Mouse (Mus musculus) kidney, embryonic 15.5 days (tissue): ENCODE results near the gene Zfp771. TPM values are rescaled to one million over a fixed set of nuclear protein-coding genes. Genes with fewer than 3 reads are reported as not detected.
A peak's percentile ranks its signal among the peaks of the same experiment; 100 is the strongest.

Experiments
- ATAC-seq: fragments of 200-750 bp; cut with Nextera tagmentation; replicated peaks from 2 replicates; pipeline ENCODE4 v1.8.0; 2017; ENCODE audit warnings: moderate TSS enrichment; ENCODE audit not compliant: low FRiP score
- H3K27ac ChIP-seq: fragments of 300-500 bp; sonication (generic); 2 replicates; pipeline ENCODE4 v1.5.1; 2015; ENCODE audit warnings: mild to moderate bottlenecking, inconsistent platforms
- H3K27me3 ChIP-seq: fragments of 300-500 bp; sonication (generic); 2 replicates; pipeline ENCODE4 v1.6.1; 2015; ENCODE audit warnings: inconsistent platforms
- H3K36me3 ChIP-seq: fragments of 300-500 bp; sonication (generic); 2 replicates; pipeline ENCODE4 v1.6.1; 2015; ENCODE audit warnings: inconsistent platforms
- H3K4me1 ChIP-seq: fragments of 300-500 bp; sonication (generic); 2 replicates; pipeline ENCODE4 v1.6.1; 2015; ENCODE audit warnings: inconsistent platforms
- H3K4me2 ChIP-seq: fragments of 300-500 bp; sonication (generic); 2 replicates; pipeline ENCODE4 v1.6.1; 2015; ENCODE audit warnings: moderate library complexity, mild to moderate bottlenecking, inconsistent platforms
- H3K4me3 ChIP-seq: fragments of 300-500 bp; sonication (generic); replicated peaks from 2 replicates; pipeline ENCODE4 v1.5.1; 2015; ENCODE audit warnings: mild to moderate bottlenecking, inconsistent platforms
- H3K9ac ChIP-seq: fragments of 300-500 bp; sonication (generic); 2 replicates; pipeline ENCODE4 v1.6.1; 2015; ENCODE audit warnings: mild to moderate bottlenecking, inconsistent platforms
- H3K9me3 ChIP-seq: fragments of 300-500 bp; sonication (generic); replicated peaks from 2 replicates; pipeline ENCODE4 v1.6.1; 2016; ENCODE audit warnings: inconsistent platforms
- WGBS: fragments of 180-500 bp; shearing (Covaris S2); methylation state at CpG from one replicate; pipeline ENCODE4 v1.1.7; 2015; ENCODE audit warnings: mixed read lengths; 5-methylcytosine and 5-hydroxymethylcytosine counted together
- polyA plus RNA-seq: library from polyadenylated mRNA; unstranded; fragments of >200 nt; fragmentation: Nextera tagmentation; extraction: Ambion mirVana; gene quantifications from 2 replicates; pipeline ENCODE4 v1.2.1, GENCODE M21; 2015

Gene Zfp771
- polyA plus RNA-seq, 1 experiment from 2014 or later: 62.3 TPM

DNA sequence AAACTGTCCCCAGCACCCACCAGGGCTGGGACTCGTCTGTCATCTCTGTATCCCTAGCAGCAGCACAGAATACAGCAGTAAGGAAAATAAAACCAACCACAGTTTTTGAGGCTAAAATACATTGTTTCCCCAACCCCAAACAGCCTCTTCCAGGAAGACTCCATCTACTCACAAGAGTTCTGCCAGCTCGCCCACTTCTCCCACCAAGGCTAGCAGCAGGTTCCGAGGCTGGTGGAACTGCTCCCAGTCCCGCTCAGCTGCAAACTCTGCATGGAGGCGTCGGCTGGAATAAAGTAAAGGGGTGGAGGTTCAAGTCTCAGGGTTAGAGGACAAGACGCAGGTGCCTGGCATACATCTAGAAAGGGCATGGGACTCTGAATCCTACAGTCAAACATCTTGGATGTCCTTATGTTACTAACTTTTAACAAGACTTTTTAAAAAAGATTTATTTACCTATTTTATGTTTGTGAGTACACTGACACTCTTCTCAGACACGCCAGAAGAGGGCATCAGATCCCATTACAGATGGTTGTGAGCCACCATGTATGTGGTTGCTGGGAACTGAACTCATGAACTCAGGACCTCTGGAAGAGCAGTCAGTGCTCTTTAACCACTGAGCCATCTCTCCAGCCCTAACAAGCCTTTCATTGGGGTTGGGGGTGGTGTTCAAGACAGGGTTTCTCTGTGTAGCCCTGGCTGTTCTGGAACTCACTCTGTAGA, 15.3 kb downstream of the Zfp771 start:
- H3K9me3 ChIP-seq: no peaks in the 10 kb centered on the region
- H3K27ac ChIP-seq: no peak overlapping the region
- H3K27me3 ChIP-seq: no peaks in the 10 kb centered on the region
- 72% methylated on average over 8 of the region's 8 CpGs for WGBS
- peak overlapping the region; percentile 71; the same call in 1 of the 2 replicates for H3K9ac ChIP-seq
- H3K4me3 ChIP-seq: peak overlapping the region; percentile 71
- peaks cover 31% of the 10 kb centered on the region for H3K36me3 ChIP-seq
- peaks cover 34% of the 10 kb centered on the region for H3K4me1 ChIP-seq
- no peak for ATAC-seq
- peak overlapping the region; percentile 81 for H3K4me2 ChIP-seq

DNA sequence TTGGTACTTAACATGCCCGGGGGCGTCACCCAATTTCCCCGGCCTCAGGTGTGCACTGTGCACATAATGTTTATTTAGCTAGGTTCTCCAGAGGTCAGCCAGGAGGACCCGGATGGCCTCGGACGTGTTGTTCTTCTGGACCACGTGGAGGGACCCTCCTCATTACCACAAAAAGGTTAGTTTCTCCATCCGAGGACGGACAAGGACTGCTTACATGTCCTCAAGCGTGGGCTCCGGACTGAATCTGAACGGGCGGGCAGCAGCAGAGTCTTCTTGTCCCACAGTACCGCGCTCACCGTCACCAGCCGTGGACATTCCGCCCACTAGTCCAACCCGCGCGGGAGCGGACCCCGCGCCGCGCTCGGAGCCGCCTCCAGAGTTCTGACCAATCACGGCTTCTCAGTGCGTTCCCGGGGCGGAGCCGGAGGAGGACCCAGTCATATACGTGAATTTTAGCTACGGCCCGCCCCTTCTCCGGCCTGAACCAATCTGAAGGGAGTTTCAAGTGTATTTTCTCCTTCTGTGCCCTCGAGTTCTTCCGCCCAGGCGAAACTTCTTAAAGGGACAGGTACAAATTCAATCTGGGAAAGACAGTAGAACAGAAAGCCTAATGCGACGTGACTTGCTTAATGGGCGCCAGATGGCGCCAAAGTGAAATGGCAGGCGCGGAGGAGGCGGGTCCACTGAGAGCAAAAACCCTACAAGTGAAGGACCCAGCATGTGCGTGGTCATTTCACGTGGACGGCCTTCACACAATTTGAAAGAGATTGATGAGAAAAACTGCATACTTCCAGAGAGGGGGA, 16.4 kb downstream of the Zfp771 start, which contains the start of gene Dctpp1:
Gene Dctpp1 (minus strand): TSS at position 401 of the 803 bp plus-strand sequence.
- peaks cover 30% of the 10 kb centered on the region for H3K36me3 ChIP-seq
- peak; percentile 97 for ATAC-seq

GRCm38 (mm10) chr7:127262218-127262961, 18.3 kb downstream of the Zfp771 start:
- ATAC-seq: no peak

More for the DNA sequence above, 16.4 kb downstream of the Zfp771 start, which contains the start of gene Dctpp1:
- H3K9me3 ChIP-seq: no peaks in the 10 kb centered on the region
- peak within 1 kb of the TSS; percentile 71 for H3K9ac ChIP-seq
- under 1% methylated on average over 50 of the region's 50 CpGs for WGBS
- H3K4me3 ChIP-seq: peak within 1 kb of the TSS; percentile 71
- peaks cover 22% of the 10 kb centered on the region for H3K4me1 ChIP-seq
- no peaks in the 10 kb centered on the region for H3K27me3 ChIP-seq
- H3K4me2 ChIP-seq: peak within 1 kb of the TSS; percentile 81
- H3K27ac ChIP-seq: peak within 1 kb of the TSS; percentile 48; the same call in 1 of the 2 replicates

GRCm38 (mm10) chr7:127263526-127263925, 19.5 kb downstream of the Zfp771 start:
- no peak overlapping the region for H3K4me2 ChIP-seq
- no peak for ATAC-seq
- 92% methylated on average over 3 of the region's 3 CpGs for WGBS
- no peaks in the 10 kb centered on the region for H3K27me3 ChIP-seq
- no peak overlapping the region for H3K9ac ChIP-seq
- H3K36me3 ChIP-seq: peaks cover 7% of the 10 kb centered on the region
- peaks cover 22% of the 10 kb centered on the region for H3K4me1 ChIP-seq
- no peaks in the 10 kb centered on the region for H3K9me3 ChIP-seq
- no peak overlapping the region for H3K27ac ChIP-seq
- H3K4me3 ChIP-seq: no peak overlapping the region

More at GRCm38 (mm10) chr7:127262218-127262961, 18.3 kb downstream of the Zfp771 start:
- H3K27ac ChIP-seq: no peak overlapping the region
- H3K9ac ChIP-seq: no peak overlapping the region
- H3K4me3 ChIP-seq: no peak overlapping the region
- no peaks in the 10 kb centered on the region for H3K27me3 ChIP-seq
- peaks cover 22% of the 10 kb centered on the region for H3K4me1 ChIP-seq
- WGBS: 81% methylated on average over 10 of the region's 10 CpGs
- peaks cover 12% of the 10 kb centered on the region for H3K36me3 ChIP-seq
- H3K9me3 ChIP-seq: no peaks in the 10 kb centered on the region
- no peak overlapping the region for H3K4me2 ChIP-seq

- 86% methylated on average over 2 of the region's 2 CpGs for WGBS
- Histone ChIP-seq H3K4me3 (no peak overlapping the region), H3K36me3 (peaks cover 42% of the 10 kb centered on the region)
These were observed 26.2 kb downstream of the Zfp771 start for GRCm38 (mm10) chr7:127270256-127270655.

DNA sequence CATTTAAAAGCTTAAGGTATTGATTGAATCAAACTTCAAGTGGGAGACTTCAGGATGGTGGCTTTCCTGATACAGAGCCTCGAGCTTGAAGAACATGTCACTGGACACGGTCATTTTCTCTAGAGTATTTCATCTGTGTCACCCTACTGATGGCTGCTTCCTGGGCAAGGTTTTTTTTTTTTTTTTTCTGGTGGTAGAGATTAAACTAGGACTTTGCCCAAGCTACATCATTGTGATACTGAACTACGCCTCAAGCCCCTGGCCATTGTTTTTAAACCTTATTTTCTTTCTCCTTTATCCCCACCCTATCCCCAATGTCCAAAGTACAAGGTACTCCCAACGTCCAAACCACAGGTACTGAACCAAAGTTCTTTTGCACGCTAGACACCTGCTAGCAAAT, 26.6 kb downstream of the Zfp771 start:
- no peak for ATAC-seq
- Histone ChIP-seq H3K27me3 (no peaks in the 10 kb centered on the region), H3K27ac (no peak overlapping the region), H3K4me3 (no peak overlapping the region), H3K4me1 (peaks cover 19% of the 10 kb centered on the region), H3K4me2 (peak overlapping the region; percentile 24; the same call in 1 of the 2 replicates), H3K9ac (no peak overlapping the region), H3K9me3 (no peaks in the 10 kb centered on the region), H3K36me3 (peaks cover 42% of the 10 kb centered on the region)
- 86% methylated on average over 5 of the region's 5 CpGs for WGBS

More at GRCm38 (mm10) chr7:127270256-127270655, 26.2 kb downstream of the Zfp771 start:
- H3K9me3 ChIP-seq: no peaks in the 10 kb centered on the region
- H3K4me2 ChIP-seq: no peak overlapping the region
- H3K4me1 ChIP-seq: peaks cover 19% of the 10 kb centered on the region
- H3K9ac ChIP-seq: no peak overlapping the region
- ATAC-seq: no peak
- H3K27me3 ChIP-seq: no peaks in the 10 kb centered on the region
- H3K27ac ChIP-seq: no peak overlapping the region

DNA sequence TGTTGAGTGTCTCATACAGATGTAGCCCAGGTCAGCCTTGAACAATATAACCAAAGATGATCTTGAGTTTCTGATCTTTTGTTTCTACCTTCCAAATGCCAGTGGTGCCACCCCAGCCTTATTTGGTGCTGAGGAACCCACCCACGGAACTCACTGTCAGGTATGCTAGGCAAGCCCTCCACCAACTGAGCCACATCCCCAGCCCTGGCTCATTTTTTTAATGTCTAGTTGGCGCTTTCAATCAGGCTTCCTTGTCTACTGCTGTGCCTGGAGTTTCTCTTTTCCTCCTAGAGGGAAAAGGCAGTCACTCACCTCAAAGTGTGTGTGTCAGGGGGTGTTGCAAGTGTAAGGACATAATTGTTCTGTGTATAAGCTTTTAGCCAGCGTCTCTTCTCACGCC, 27.0 kb downstream of the Zfp771 start:
- no peaks in the 10 kb centered on the region for H3K27me3 ChIP-seq
- 93% methylated on average over 4 of the region's 4 CpGs for WGBS
- H3K9me3 ChIP-seq: no peaks in the 10 kb centered on the region
- H3K9ac ChIP-seq: no peak overlapping the region
- no peak for ATAC-seq
- peaks cover 20% of the 10 kb centered on the region for H3K4me1 ChIP-seq
- H3K36me3 ChIP-seq: peaks cover 42% of the 10 kb centered on the region
- no peak overlapping the region for H3K4me3 ChIP-seq
- H3K4me2 ChIP-seq: peak overlapping the region; percentile 24
- H3K27ac ChIP-seq: no peak overlapping the region

DNA sequence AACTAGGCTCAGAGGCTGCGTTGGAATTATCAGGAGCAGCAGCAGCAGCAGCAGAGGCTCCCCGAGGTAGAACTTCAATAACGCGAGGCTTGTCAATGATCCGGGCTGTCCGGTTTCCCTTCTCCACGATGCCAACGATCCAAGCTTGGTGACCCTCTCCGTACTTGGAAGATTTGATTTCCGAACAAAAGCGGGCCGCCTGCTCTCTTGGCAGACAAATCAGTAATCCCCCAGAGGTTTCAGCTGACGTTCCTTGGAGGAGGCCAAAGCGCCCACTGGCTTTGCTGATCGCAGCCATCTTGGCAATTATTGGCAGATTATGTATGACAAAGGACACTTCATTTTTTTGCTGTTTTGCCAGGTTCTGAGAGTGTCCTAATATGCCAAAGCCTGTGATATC, 28.5 kb downstream of the Zfp771 start:
- H3K9ac ChIP-seq: no peak overlapping the region
- peaks cover 42% of the 10 kb centered on the region for H3K36me3 ChIP-seq
- WGBS: 96% methylated on average over 15 of the region's 15 CpGs
- H3K4me1 ChIP-seq: peaks cover 34% of the 10 kb centered on the region
- peak overlapping the region; percentile 80 for H3K4me3 ChIP-seq
- H3K4me2 ChIP-seq: peak overlapping the region; percentile 84
- no peak for ATAC-seq
- no peaks in the 10 kb centered on the region for H3K27me3 ChIP-seq
- no peaks in the 10 kb centered on the region for H3K9me3 ChIP-seq
- H3K27ac ChIP-seq: no peak overlapping the region

- H3K4me1 ChIP-seq: peaks cover 40% of the 10 kb centered on the region
- peak overlapping the region; percentile 92 for H3K27ac ChIP-seq
- no peaks in the 10 kb centered on the region for H3K27me3 ChIP-seq
- peak overlapping the region; percentile 84 for H3K4me2 ChIP-seq
- peaks cover 39% of the 10 kb centered on the region for H3K36me3 ChIP-seq
- H3K4me3 ChIP-seq: peak overlapping the region; percentile 80
- ATAC-seq: peak; percentile 61
- no peaks in the 10 kb centered on the region for H3K9me3 ChIP-seq
- peak overlapping the region; percentile 84 for H3K9ac ChIP-seq
- WGBS: 9% methylated on average over 50 of the region's 50 CpGs
These were observed 29.2 kb downstream of the Zfp771 start for GRCm38 (mm10) chr7:127273118-127273923.

DNA sequence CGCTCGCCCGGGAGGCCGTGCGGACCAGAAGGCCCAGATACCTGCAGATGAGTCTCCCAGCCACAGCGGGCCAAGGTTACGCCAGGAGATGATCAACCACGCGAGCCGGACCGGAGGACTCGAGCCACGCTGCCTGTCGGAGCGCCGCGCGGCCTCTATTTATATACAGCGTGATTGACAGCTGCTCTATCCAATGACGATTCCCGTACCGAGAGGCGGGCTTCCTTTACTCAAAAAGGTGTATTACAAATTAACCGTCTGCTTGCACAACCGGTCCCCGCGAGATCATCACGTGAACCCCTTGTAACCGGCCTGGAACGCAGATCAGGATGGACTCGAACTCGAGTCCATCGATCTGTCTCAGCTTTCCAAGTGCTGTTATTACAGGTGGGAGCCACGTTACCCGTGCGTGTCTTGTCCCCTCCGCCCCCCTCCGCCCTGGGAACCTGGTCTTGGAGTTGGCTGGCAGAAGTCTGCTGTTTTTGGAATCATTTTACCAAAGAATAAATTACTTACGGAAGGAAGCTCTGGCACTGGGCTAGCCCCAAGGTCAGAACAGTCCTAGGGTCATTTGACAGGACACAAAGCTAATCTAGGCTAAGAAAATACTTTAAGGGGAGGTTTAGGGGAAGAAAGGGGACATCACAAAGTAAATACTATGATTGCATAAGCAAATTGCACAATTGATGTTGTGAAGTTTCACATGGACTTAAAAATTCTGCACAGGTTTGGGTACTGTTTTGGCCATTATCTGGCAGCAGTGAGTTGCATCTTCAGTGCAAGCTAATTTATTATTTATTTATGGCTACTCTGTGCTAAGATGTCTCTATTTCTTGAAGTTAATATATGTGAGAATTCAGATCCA, 30.1 kb downstream of the Zfp771 start, which contains the start of gene Sephs2:
Gene Sephs2 (minus strand): TSS at position 131 of the 865 bp plus-strand sequence.
- under 1% methylated on average over 39 of the region's 39 CpGs for WGBS
- H3K9me3 ChIP-seq: no peaks in the 10 kb centered on the region

More for the DNA sequence above, 30.1 kb downstream of the Zfp771 start, which contains the start of gene Sephs2:
- Histone ChIP-seq H3K27ac (peak within 1 kb of the TSS; percentile 92), H3K9ac (peak within 1 kb of the TSS; percentile 84), H3K4me2 (peak within 1 kb of the TSS; percentile 84), H3K27me3 (no peaks in the 10 kb centered on the region), H3K4me1 (peaks cover 47% of the 10 kb centered on the region), H3K36me3 (peaks cover 31% of the 10 kb centered on the region), H3K4me3 (peak within 1 kb of the TSS; percentile 80)
- ATAC-seq: peak; percentile 86
